Mouse (Mus musculus) hindbrain, embryonic 11.5 days (tissue): ENCODE measurements around the gene Fam196a. TPM values are rescaled to one million over a fixed set of nuclear protein-coding genes. Genes with fewer than 3 reads are reported as not detected.
A peak's percentile ranks its signal among the peaks of the same experiment; 100 is the strongest.

Source experiments
- ATAC-seq: fragments of 200-750 bp; cut with Nextera tagmentation; 2 replicates; pipeline ENCODE4 v1.8.0; 2017; ENCODE audit warnings: mild to moderate bottlenecking, moderate TSS enrichment, moderate library complexity; ENCODE audit not compliant: low FRiP score
- DNase-seq: peaks from one replicate; pipeline ENCODE4 v3.0.0-alpha.2; 2015; ENCODE audit warnings: low spot score
- H3K27ac ChIP-seq: fragments of 300-500 bp; sonication (generic); 2 replicates; pipeline ENCODE4 v1.5.1; 2014; ENCODE audit warnings: mild to moderate bottlenecking, low read depth, low read length
- H3K27me3 ChIP-seq: fragments of 300-500 bp; sonication (generic); 2 replicates; pipeline ENCODE4 v1.6.1; 2014; ENCODE audit warnings: mild to moderate bottlenecking, low read length, moderate library complexity, mixed read lengths; ENCODE audit not compliant: control insufficient read depth, insufficient read depth
- H3K36me3 ChIP-seq: fragments of 300-500 bp; sonication (generic); 2 replicates; pipeline ENCODE4 v1.6.1; 2014; ENCODE audit warnings: mild to moderate bottlenecking, low read length, moderate library complexity, mixed read lengths; ENCODE audit not compliant: control insufficient read depth, insufficient read depth
- H3K4me1 ChIP-seq: fragments of 300-500 bp; sonication (generic); replicated peaks from 2 replicates; pipeline ENCODE4 v1.6.1; 2014; ENCODE audit warnings: low read length, mixed read lengths; ENCODE audit not compliant: control insufficient read depth, insufficient read depth
- H3K4me2 ChIP-seq: fragments of 300-500 bp; sonication (generic); replicated peaks from 2 replicates; pipeline ENCODE4 v1.6.1; 2014; ENCODE audit warnings: mild to moderate bottlenecking, low read depth, low read length
- H3K4me3 ChIP-seq: fragments of 300-500 bp; sonication (generic); 2 replicates; pipeline ENCODE4 v1.5.1; 2014; ENCODE audit warnings: low read depth, low read length
- H3K9ac ChIP-seq: fragments of 300-500 bp; sonication (generic); 2 replicates; pipeline ENCODE4 v1.6.1; 2014; ENCODE audit warnings: low read depth, low read length
- H3K9me3 ChIP-seq: fragments of 300-500 bp; sonication (generic); 2 replicates; pipeline ENCODE4 v1.6.1; 2016; ENCODE audit warnings: low read length; ENCODE audit not compliant: control insufficient read depth
- WGBS: fragments of 180-500 bp; shearing (Covaris S2); extraction: QIAGEN DNeasy Blood & Tissue Kit; methylation state at CpG from one replicate; pipeline ENCODE4 v1.1.7; 2014; 5-methylcytosine and 5-hydroxymethylcytosine counted together
- polyA plus RNA-seq: library from polyadenylated mRNA; unstranded; fragments of >200 nt; fragmentation: Nextera tagmentation; extraction: Ambion mirVana; gene quantifications from 2 replicates; pipeline ENCODE4 v1.2.1, GENCODE M21; 2014

Fam196a gene
- polyA plus RNA-seq, 1 experiment from 2014 or later, result 3.1 TPM

- WGBS, result 27% methylated on average over 6 of the region's 6 CpGs
- H3K4me3 ChIP-seq, result no peak overlapping the region
- H3K4me1 ChIP-seq, result no peaks in the 10 kb centered on the region
- no peak overlapping the region for H3K9ac ChIP-seq
- no peaks in the 10 kb centered on the region for H3K9me3 ChIP-seq
- ATAC-seq, result peak; percentile 71
- no peak overlapping the region for H3K27ac ChIP-seq
- H3K27me3 ChIP-seq, result no peaks in the 10 kb centered on the region
- DNase-seq, result peak; percentile 41
- H3K4me2 ChIP-seq, result no peak overlapping the region
- no peaks in the 10 kb centered on the region for H3K36me3 ChIP-seq
Observed at GRCm38 (mm10) chr7:134878985-134879384, 59.2 kb downstream of the Fam196a start.

GRCm38 (mm10) chr7:134872981-134873380 lies 65.2 kb downstream of the Fam196a start:
- WGBS, result 96% methylated on average over 7 of the region's 7 CpGs
- no peaks in the 10 kb centered on the region for H3K9me3 ChIP-seq
- no peak overlapping the region for H3K27ac ChIP-seq
- ATAC-seq (no peak), DNase-seq (no peak)
- H3K4me3 ChIP-seq, result no peak overlapping the region
- no peak overlapping the region for H3K9ac ChIP-seq
- no peaks in the 10 kb centered on the region for H3K27me3 ChIP-seq
- H3K4me2 ChIP-seq, result no peak overlapping the region
- H3K36me3 ChIP-seq, result no peaks in the 10 kb centered on the region
- no peaks in the 10 kb centered on the region for H3K4me1 ChIP-seq

- Histone ChIP-seq H3K27me3 (no peaks in the 10 kb centered on the region), H3K9ac (no peak overlapping the region), H3K9me3 (no peaks in the 10 kb centered on the region), H3K4me3 (no peak overlapping the region), H3K36me3 (no peaks in the 10 kb centered on the region), H3K4me1 (no peaks in the 10 kb centered on the region), H3K4me2 (no peak overlapping the region), H3K27ac (no peak overlapping the region)
- 79% methylated on average over 3 of the region's 3 CpGs for WGBS
- DNase-seq, result no peak
- ATAC-seq, result no peak
Observed at GRCm38 (mm10) chr7:134872511-134872910, 65.7 kb downstream of the Fam196a start.

- no peaks in the 10 kb centered on the region for H3K36me3 ChIP-seq
- DNase-seq, result peak; percentile 55
- H3K9ac ChIP-seq, result no peak overlapping the region
- no peak overlapping the region for H3K4me3 ChIP-seq
- 83% methylated on average over 2 of the region's 2 CpGs for WGBS
- ATAC-seq, result no peak
- H3K9me3 ChIP-seq, result no peaks in the 10 kb centered on the region
- H3K27ac ChIP-seq, result no peak overlapping the region
- no peak overlapping the region for H3K4me2 ChIP-seq
- no peaks in the 10 kb centered on the region for H3K27me3 ChIP-seq
- H3K4me1 ChIP-seq, result no peaks in the 10 kb centered on the region
Observed at GRCm38 (mm10) chr7:134864175-134864574, 74.1 kb downstream of the Fam196a start.

- Histone ChIP-seq H3K27ac (no peak overlapping the region), H3K4me2 (no peak overlapping the region), H3K4me3 (no peak overlapping the region), H3K36me3 (no peaks in the 10 kb centered on the region), H3K27me3 (no peaks in the 10 kb centered on the region), H3K9ac (no peak overlapping the region), H3K4me1 (no peaks in the 10 kb centered on the region), H3K9me3 (no peaks in the 10 kb centered on the region)
- ATAC-seq (no peak), DNase-seq (no peak)
- WGBS, result 83% methylated on average over 6 of the region's 6 CpGs
Observed at GRCm38 (mm10) chr7:134862000-134862399, 76.2 kb downstream of the Fam196a start.

GRCm38 (mm10) chr7:134842751-134843150 lies 95.5 kb downstream of the Fam196a start:
- no peaks in the 10 kb centered on the region for H3K27me3 ChIP-seq
- no peak overlapping the region for H3K27ac ChIP-seq
- no peak for DNase-seq
- no peaks in the 10 kb centered on the region for H3K4me1 ChIP-seq
- no peaks in the 10 kb centered on the region for H3K36me3 ChIP-seq
- no peak overlapping the region for H3K4me3 ChIP-seq
- no peaks in the 10 kb centered on the region for H3K9me3 ChIP-seq
- ATAC-seq, result no peak
- 94% methylated on average over 4 of the region's 4 CpGs for WGBS
- H3K9ac ChIP-seq, result no peak overlapping the region
- H3K4me2 ChIP-seq, result no peak overlapping the region

GRCm38 (mm10) chr7:134840066-134840465 lies 98.2 kb downstream of the Fam196a start:
- Histone ChIP-seq H3K36me3 (no peaks in the 10 kb centered on the region), H3K4me2 (no peak overlapping the region), H3K4me3 (no peak overlapping the region), H3K9ac (no peak overlapping the region), H3K4me1 (no peaks in the 10 kb centered on the region), H3K9me3 (no peaks in the 10 kb centered on the region), H3K27me3 (no peaks in the 10 kb centered on the region), H3K27ac (no peak overlapping the region)
- 98% methylated on average over 2 of the region's 2 CpGs for WGBS
- DNase-seq, result no peak
- ATAC-seq, result no peak
